Mouse (Mus musculus): ENCODE data around the gene Rrp1b. TPM values are rescaled to one million over a fixed set of nuclear protein-coding genes. Genes with fewer than 3 reads are reported as not detected.

Gene Rrp1b
- total and polyA plus RNA-seq, 3 experiments: 78.6 to 84.1 TPM; not detected in 1

DNA sequence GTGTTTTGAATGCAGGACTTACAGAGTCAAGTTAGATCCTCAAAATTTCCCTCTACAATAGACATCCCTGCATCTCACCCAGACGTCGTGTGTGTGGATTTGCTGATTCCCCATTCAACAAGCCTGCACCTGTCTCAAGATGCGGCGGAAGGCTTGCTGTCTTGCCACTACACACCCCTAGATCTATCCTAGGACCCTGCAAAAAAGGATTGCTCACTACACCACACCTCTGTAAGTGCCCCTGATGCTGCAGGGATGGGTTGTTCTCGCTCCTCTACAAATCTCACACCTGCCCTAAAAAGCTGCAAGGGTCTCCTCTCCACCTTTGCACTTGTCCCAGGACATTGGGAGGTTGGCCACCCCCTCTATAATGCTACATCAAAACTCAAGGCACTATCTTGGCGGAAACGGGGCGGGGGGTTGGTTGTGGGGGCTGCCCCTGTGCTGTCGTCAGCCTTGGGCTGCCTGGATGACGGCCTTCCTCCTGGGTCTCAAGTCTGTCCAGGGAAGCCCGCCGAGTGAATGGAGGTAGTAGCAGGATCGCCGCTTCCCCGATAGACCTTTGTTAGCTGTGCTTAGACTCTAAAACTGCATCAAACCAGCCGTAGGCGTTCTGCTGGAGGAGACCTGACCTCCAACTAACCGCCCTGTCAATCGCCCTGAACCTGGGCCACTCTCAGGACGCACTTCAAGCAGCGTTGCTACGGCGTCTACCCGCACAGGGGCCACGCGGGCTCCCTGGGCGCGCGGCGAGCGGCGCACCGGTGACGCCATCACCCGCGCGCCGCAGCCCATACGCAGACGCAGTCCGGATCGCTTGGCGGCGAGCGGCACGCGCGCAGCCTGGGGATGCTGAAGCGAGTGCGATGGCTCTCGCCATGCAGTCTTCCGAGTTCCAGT is at the start of gene Rrp1b, which contains the start of gene Hsf2bp (continued):
- TF ChIP-seq SIN3A (IDR thresholded peaks at IDR 0.05; ENCODE audit: low read length): peak; percentile 97
- no peak for TF ChIP-seq CHD2 (IDR thresholded peaks at IDR 0.05; ENCODE audit: low read length)
- TF ChIP-seq HCFC1 (IDR thresholded peaks at IDR 0.05; ENCODE audit: low read depth, low read length): peak; percentile 88
- no peak for TF ChIP-seq RAD21 (IDR thresholded peaks at IDR 0.05; ENCODE audit: low read depth, low read length)
- no peak for TF ChIP-seq CTCF (IDR thresholded peaks at IDR 0.05 in 2 of 3, conservative IDR thresholded peaks at IDR 0.05 in 1 of 3; ENCODE audit: control insufficient read depth in 1 of 3, insufficient read depth in 1 of 3, low read depth in 2 of 3, low read length in 3 of 3, poor library complexity in 1 of 3, severe bottlenecking in 1 of 3)

DNA sequence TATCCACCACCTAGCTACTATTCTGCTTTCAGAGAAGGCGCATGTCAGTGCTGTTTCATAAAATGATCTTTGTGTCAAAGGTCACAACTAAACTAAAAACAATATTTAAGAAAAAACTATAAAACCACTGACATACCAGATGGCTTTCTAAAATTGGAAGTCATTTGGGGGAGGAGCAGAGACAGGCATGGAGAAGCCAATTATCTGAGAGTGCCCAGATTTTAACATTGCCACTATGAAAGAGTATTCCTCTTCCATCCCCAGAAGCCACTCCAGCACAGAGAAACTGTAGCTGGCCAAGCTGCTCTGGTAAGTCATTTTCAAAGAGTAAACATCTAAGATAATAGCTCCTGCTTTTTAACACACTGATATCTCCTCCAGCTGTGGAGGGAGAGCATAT is 49.0 kb upstream of the Rrp1b start:
- H3K4me3 ChIP-seq (ENCODE audit: control insufficient read depth in 1 of 2, insufficient read depth in 1 of 2, low read depth in 2 of 2, low read length in 2 of 2): no peak overlapping the region

DNA sequence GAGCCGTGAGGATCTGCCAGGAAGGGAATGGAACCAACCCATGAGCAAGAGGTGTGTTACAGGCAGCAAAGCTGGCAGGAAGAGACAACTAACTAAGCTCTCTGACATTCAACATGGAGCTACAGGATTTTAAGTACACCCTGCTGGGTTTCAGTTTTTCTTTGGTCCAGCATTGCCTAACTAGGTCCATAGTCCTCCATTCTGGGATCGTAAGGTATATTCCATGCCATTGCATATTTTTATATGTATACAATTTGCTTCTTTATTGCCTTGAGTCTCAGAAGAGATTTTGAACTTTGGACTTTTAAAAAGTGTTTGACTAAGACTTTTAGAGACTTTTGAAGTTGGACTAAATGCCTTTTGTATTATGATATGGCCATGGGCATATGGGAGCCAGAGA is 46.9 kb upstream of the Rrp1b start:
- H3K9ac ChIP-seq (ENCODE audit: control insufficient read depth, low read depth, low read length, poor library complexity, severe bottlenecking): no peak overlapping the region
- DNase-seq (ENCODE audit: low read depth, low spot score): no peak

More for the DNA sequence above, 49.0 kb upstream of the Rrp1b start:
- no peak for TF ChIP-seq ELF1 (IDR thresholded peaks at IDR 0.05; ENCODE audit: low read depth, low read length)
- Histone ChIP-seq H3K9ac (ENCODE audit: control insufficient read depth, low read depth, low read length, poor library complexity, severe bottlenecking) (no peak overlapping the region), H3K9me3 (replicated peaks; ENCODE audit: insufficient read depth, low read length) (no peaks in the 10 kb centered on the region), H3K4me1 (ENCODE audit: control insufficient read depth in 1 of 2, insufficient read depth in 2 of 2, low read length in 2 of 2) (no peaks in the 10 kb centered on the region), H3K79me2 (ENCODE audit: control insufficient read depth, insufficient read depth, low read length, poor library complexity) (no peaks in the 10 kb centered on the region), H3K36me3 (ENCODE audit: control insufficient read depth in 1 of 2, insufficient read depth in 2 of 2, low read length in 2 of 2) (no peaks in the 10 kb centered on the region), H3K27ac (ENCODE audit: control insufficient read depth, low read depth, low read length) (no peak overlapping the region), H3K27me3 (ENCODE audit: control insufficient read depth in 1 of 2, insufficient read depth in 2 of 2, low read length in 2 of 2) (peaks cover 22 to 38% of the 10 kb centered on the region in 2 experiments)
- no peak for DNase-seq (ENCODE audit: low read depth, low spot score)

DNA sequence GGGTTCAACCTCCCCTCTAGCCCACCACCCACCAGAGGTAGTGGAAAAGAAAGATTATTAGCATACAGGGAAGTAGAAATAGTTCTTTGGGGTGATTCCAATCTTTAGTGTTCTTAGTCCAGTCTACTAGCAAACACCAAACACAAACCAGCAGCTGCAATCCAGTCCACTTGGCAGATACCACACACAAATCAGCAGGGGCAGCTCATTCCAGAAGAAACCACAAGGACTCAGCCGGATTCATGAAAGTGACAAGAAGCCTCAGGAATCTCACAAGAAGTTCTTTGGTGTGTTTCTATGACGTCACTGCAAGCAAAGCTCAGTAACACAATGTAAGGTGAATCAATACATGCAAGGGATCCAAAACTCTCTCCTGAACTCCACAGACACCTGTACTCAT is 43.9 kb upstream of the Rrp1b start:
- H3K36me3 ChIP-seq (ENCODE audit: control insufficient read depth in 1 of 2, insufficient read depth in 2 of 2, low read length in 2 of 2): no peaks in the 10 kb centered on the region
- TF ChIP-seq MAX (IDR thresholded peaks at IDR 0.05; ENCODE audit: low read length) (no peak), ZNF384 (IDR thresholded peaks at IDR 0.05; ENCODE audit: low read depth, low read length) (no peak), POLR2AphosphoS5 (IDR thresholded peaks at IDR 0.05; ENCODE audit: borderline replicate concordance, low read depth, low read length) (no peak), JUND (IDR thresholded peaks at IDR 0.05; ENCODE audit: low read depth, low read length) (no peak), TBP (IDR thresholded peaks at IDR 0.05; ENCODE audit: low read depth, low read length) (no peak)
- no peak overlapping the region for H3K9ac ChIP-seq (ENCODE audit: control insufficient read depth, low read depth, low read length, poor library complexity, severe bottlenecking)
- H3K9me3 ChIP-seq (replicated peaks; ENCODE audit: insufficient read depth, low read length): no peaks in the 10 kb centered on the region
- peaks cover 22% of the 10 kb centered on the region in 2 experiments for H3K27me3 ChIP-seq (ENCODE audit: control insufficient read depth in 1 of 2, insufficient read depth in 2 of 2, low read length in 2 of 2)
- H3K27ac ChIP-seq (ENCODE audit: control insufficient read depth, low read depth, low read length): no peak overlapping the region
- no peaks in the 10 kb centered on the region; a peak in 1 of 4 replicates for H3K4me1 ChIP-seq (ENCODE audit: control insufficient read depth in 1 of 2, insufficient read depth in 2 of 2, low read length in 2 of 2)
- H3K4me3 ChIP-seq (ENCODE audit: control insufficient read depth in 1 of 2, insufficient read depth in 1 of 2, low read depth in 2 of 2, low read length in 2 of 2): no peak overlapping the region
- no peaks in the 10 kb centered on the region for H3K79me2 ChIP-seq (ENCODE audit: control insufficient read depth, insufficient read depth, low read length, poor library complexity)
- DNase-seq (ENCODE audit: low read depth, low spot score): no peak

More for the DNA sequence above, 46.9 kb upstream of the Rrp1b start:
- Histone ChIP-seq H3K4me3 (ENCODE audit: control insufficient read depth in 1 of 2, insufficient read depth in 1 of 2, low read depth in 2 of 2, low read length in 2 of 2) (no peak overlapping the region), H3K36me3 (ENCODE audit: control insufficient read depth in 1 of 2, insufficient read depth in 2 of 2, low read length in 2 of 2) (no peaks in the 10 kb centered on the region), H3K79me2 (ENCODE audit: control insufficient read depth, insufficient read depth, low read length, poor library complexity) (no peaks in the 10 kb centered on the region), H3K9me3 (replicated peaks; ENCODE audit: insufficient read depth, low read length) (no peaks in the 10 kb centered on the region), H3K27me3 (ENCODE audit: control insufficient read depth in 1 of 2, insufficient read depth in 2 of 2, low read length in 2 of 2) (peaks cover 28 to 39% of the 10 kb centered on the region in 2 experiments), H3K4me1 (ENCODE audit: control insufficient read depth in 1 of 2, insufficient read depth in 2 of 2, low read length in 2 of 2) (no peaks in the 10 kb centered on the region), H3K27ac (ENCODE audit: control insufficient read depth, low read depth, low read length) (no peak overlapping the region)
- TF ChIP-seq POLR2AphosphoS2 (IDR thresholded peaks at IDR 0.05; ENCODE audit: low read length): no peak
- no peak for TF ChIP-seq RCOR1 (IDR thresholded peaks at IDR 0.05; ENCODE audit: low read depth, low read length)
- no peak for TF ChIP-seq MAZ (IDR thresholded peaks at IDR 0.05; ENCODE audit: low read depth, low read length)
- TF ChIP-seq ZC3H11A (IDR thresholded peaks at IDR 0.05; ENCODE audit: low read depth, low read length): no peak
- no peak for TF ChIP-seq GATA1 (IDR thresholded peaks at IDR 0.05; ENCODE audit: low read depth, low read length)
- TF ChIP-seq EP300 (IDR thresholded peaks at IDR 0.05; ENCODE audit: low read depth in 1 of 2, low read length in 2 of 2): no peak
